Mouse (Mus musculus): Measurements from ENCODE around the gene Nfe2l1.

GRCm38 (mm10) chr11:96823471-96823837 is 6.3 kb downstream of the Nfe2l1 start:
- TF ChIP-seq CTCF (IDR thresholded peaks at IDR 0.05; ENCODE audit: low read depth) = no peak
- no peak for TF ChIP-seq EP300 (IDR thresholded peaks at IDR 0.05; ENCODE audit: low read depth)

Data from liver, postnatal 0 days (tissue).